Mouse (Mus musculus): ENCODE measurements around the gene Mgrn1. TPM values are rescaled to one million over a fixed set of nuclear protein-coding genes. Genes with fewer than 3 reads are reported as not detected.

Mgrn1 gene
- polyA plus RNA-seq, 1 experiment from 2014 or later: 81.1 TPM

DNA sequence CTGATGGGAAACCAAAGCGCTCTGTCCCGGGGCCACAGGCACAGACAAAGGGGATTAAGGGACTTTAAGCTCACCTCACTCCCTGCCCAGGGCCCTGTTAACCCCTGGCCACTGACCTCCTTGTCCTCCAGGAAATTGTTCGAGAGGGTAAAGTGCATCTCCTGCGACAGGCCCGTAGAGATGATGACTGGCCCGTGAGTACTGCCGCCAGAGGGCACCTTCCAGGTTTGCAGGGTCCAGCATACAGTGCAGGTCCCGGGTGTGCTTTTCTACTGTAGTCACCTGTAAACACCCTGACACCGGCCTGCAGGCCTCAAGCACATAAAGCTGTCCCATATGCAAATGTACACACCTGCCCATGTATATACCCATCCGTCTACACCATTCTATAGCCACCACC, 24.7 kb upstream of the Mgrn1 start:
- no peak for ATAC-seq (ENCODE audit: insufficient read depth, low FRiP score)
- WGBS: 45% methylated on average over 10 of the region's 10 CpGs
- H3K4me3 ChIP-seq (replicated peaks; ENCODE audit: low read length): no peak overlapping the region
- no peaks in the 10 kb centered on the region for H3K36me3 ChIP-seq (ENCODE audit: control insufficient read depth, insufficient read depth, low read length)
- no peak overlapping the region for H3K27ac ChIP-seq (ENCODE audit: low read length)
- peaks cover 4% of the 10 kb centered on the region; the same call in 1 of the 2 replicates for H3K4me1 ChIP-seq (ENCODE audit: control insufficient read depth, insufficient read depth, low read length)
- H3K9me3 ChIP-seq (replicated peaks; ENCODE audit: control insufficient read depth, low read length): no peaks in the 10 kb centered on the region
- H3K9ac ChIP-seq (ENCODE audit: low read length): no peak overlapping the region
- no peak overlapping the region for H3K4me2 ChIP-seq (ENCODE audit: low read depth, low read length)
- no peaks in the 10 kb centered on the region for H3K27me3 ChIP-seq (ENCODE audit: control insufficient read depth, insufficient read depth, low read length)

DNA sequence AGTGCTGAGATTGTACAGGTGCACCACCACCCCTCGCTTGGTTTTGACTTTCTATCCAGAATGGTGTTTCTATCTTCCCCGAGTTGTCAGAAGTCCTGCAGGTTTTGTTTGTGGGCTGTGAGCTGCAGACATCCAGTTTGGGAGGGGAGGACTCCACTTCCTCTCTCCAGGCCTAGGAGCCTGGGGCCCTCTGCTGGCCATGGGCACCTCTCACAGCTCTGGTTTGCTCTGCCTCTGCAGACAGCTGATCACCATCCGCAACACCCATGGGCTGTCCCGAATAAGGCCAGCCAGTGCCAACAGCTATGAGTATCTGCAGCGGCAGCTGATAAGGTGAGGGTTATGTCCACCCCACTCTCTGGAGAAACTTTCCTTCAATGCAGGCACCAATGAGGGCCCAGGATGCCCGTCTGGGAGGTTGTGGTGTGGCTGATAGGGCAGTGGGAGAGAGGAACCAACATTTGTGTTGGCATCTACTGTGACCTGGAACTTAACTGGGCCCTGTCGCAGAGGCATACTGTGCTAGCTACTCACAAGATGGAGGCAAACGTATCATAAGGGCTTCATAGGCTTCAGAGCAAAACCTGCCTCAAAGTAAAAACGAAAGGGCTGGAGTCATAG, 23.1 kb upstream of the Mgrn1 start:
- H3K27me3 ChIP-seq (ENCODE audit: control insufficient read depth, insufficient read depth, low read length): no peaks in the 10 kb centered on the region
- 46% methylated on average over 9 of the region's 9 CpGs for WGBS
- H3K4me2 ChIP-seq (ENCODE audit: low read depth, low read length): no peak overlapping the region
- no peaks in the 10 kb centered on the region for H3K9me3 ChIP-seq (replicated peaks; ENCODE audit: control insufficient read depth, low read length)
- no peaks in the 10 kb centered on the region for H3K36me3 ChIP-seq (ENCODE audit: control insufficient read depth, insufficient read depth, low read length)
- no peak overlapping the region for H3K27ac ChIP-seq (ENCODE audit: low read length)
- H3K4me1 ChIP-seq (ENCODE audit: control insufficient read depth, insufficient read depth, low read length): peaks cover 4% of the 10 kb centered on the region; the same call in 1 of the 2 replicates
- peak; percentile 89 for ATAC-seq (ENCODE audit: insufficient read depth, low FRiP score)
- H3K9ac ChIP-seq (ENCODE audit: low read length): peak overlapping the region; percentile 43; the same call in 1 of the 2 replicates
- no peak overlapping the region for H3K4me3 ChIP-seq (replicated peaks; ENCODE audit: low read length)

DNA sequence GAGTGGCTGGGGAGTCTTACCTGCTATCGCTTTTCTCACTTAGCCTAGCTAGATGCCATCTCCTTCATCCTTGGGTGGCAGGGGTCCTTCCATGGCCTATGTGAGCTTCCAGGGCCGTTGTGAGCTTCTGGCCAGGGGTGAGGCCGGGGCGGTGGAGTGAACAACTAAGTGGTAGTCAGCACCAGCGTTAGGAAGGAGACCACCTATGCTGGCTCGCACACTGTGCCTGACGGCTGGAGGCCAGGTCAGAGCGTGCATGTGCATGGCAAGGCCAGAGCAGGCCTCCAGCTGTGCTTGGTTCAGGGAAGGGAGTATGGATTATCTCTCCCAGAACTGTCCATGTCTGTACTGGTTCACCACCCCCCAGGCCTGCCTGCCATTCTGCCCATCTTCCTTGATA, 22.3 kb upstream of the Mgrn1 start:
- 83% methylated on average over 8 of the region's 8 CpGs for WGBS
- H3K9me3 ChIP-seq (replicated peaks; ENCODE audit: control insufficient read depth, low read length): no peaks in the 10 kb centered on the region
- H3K4me1 ChIP-seq (ENCODE audit: control insufficient read depth, insufficient read depth, low read length): peaks cover 4% of the 10 kb centered on the region; the same call in 1 of the 2 replicates
- no peak overlapping the region for H3K9ac ChIP-seq (ENCODE audit: low read length)
- no peak overlapping the region for H3K4me2 ChIP-seq (ENCODE audit: low read depth, low read length)
- no peaks in the 10 kb centered on the region for H3K36me3 ChIP-seq (ENCODE audit: control insufficient read depth, insufficient read depth, low read length)
- no peak overlapping the region for H3K4me3 ChIP-seq (replicated peaks; ENCODE audit: low read length)
- ATAC-seq (ENCODE audit: insufficient read depth, low FRiP score): no peak
- no peaks in the 10 kb centered on the region for H3K27me3 ChIP-seq (ENCODE audit: control insufficient read depth, insufficient read depth, low read length)
- no peak overlapping the region for H3K27ac ChIP-seq (ENCODE audit: low read length)

DNA sequence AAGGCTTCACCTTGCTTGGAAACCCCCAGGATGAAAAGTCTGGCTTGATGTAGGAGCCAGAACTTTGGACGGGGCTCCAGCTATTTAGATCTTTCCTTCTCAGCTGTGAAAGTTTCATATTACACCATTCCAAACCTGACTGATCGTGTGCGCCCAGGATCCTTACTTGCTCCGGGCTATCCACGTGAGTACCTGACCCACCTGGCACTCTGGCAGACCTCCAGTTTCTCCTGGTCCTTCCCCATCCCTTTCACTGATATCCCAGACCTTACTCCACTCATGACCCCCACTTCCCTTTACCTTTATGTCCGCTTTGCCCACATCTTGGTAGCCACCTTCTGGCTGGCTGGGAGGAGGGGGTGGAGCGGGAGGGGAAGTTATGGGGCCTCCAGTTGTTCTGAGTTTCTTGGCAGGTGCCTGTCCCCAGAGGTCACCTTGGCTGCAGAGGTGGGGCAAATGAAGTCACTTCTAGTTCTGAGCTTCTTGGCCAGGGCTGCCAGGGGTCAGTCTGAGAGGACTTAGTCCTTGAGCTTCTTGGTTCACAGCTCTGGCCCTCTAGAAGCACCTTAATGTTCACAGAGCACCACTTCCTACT, 19.9 kb upstream of the Mgrn1 start:
- H3K4me2 ChIP-seq (ENCODE audit: low read depth, low read length): no peak overlapping the region
- H3K27ac ChIP-seq (ENCODE audit: low read length): no peak overlapping the region
- WGBS: 47% methylated on average over 7 of the region's 7 CpGs
- no peak overlapping the region for H3K4me3 ChIP-seq (replicated peaks; ENCODE audit: low read length)
- peak overlapping the region; percentile 11; the same call in 1 of the 2 replicates for H3K9ac ChIP-seq (ENCODE audit: low read length)
- no peaks in the 10 kb centered on the region for H3K9me3 ChIP-seq (replicated peaks; ENCODE audit: control insufficient read depth, low read length)
- no peaks in the 10 kb centered on the region for H3K27me3 ChIP-seq (ENCODE audit: control insufficient read depth, insufficient read depth, low read length)
- ATAC-seq (ENCODE audit: insufficient read depth, low FRiP score): no peak
- H3K36me3 ChIP-seq (ENCODE audit: control insufficient read depth, insufficient read depth, low read length): peaks cover 9% of the 10 kb centered on the region; the same call in 1 of the 2 replicates
- H3K4me1 ChIP-seq (ENCODE audit: control insufficient read depth, insufficient read depth, low read length): peaks cover 4% of the 10 kb centered on the region; the same call in 1 of the 2 replicates

DNA sequence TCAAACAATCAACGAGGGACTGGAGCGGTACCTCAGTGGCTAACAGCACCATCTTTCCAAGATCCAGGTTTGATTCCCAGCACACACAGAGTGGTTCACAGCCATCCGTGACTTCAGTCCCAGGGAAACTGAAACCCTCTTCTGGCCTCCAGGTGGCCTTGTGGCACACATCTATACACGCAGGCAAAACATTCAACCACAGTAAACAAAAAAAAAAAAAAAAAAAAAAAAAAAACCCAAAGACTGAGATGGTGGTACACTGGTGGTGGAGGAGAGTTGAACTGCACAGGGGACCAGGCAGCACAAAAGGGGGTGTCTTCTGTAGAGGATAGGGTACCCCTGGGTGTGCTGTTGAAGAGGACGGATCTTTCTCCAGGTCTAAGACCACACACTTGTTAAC, 15.6 kb upstream of the Mgrn1 start:
- Histone ChIP-seq H3K36me3 (ENCODE audit: control insufficient read depth, insufficient read depth, low read length) (peaks cover 15% of the 10 kb centered on the region; the same call in 1 of the 2 replicates), H3K27ac (ENCODE audit: low read length) (no peak overlapping the region), H3K4me1 (ENCODE audit: control insufficient read depth, insufficient read depth, low read length) (no peaks in the 10 kb centered on the region), H3K9me3 (replicated peaks; ENCODE audit: control insufficient read depth, low read length) (no peaks in the 10 kb centered on the region), H3K27me3 (ENCODE audit: control insufficient read depth, insufficient read depth, low read length) (no peaks in the 10 kb centered on the region), H3K4me3 (replicated peaks; ENCODE audit: low read length) (no peak overlapping the region), H3K4me2 (ENCODE audit: low read depth, low read length) (no peak overlapping the region), H3K9ac (ENCODE audit: low read length) (no peak overlapping the region)
- WGBS: 85% methylated on average over 5 of the region's 5 CpGs
- ATAC-seq (ENCODE audit: insufficient read depth, low FRiP score): no peak

DNA sequence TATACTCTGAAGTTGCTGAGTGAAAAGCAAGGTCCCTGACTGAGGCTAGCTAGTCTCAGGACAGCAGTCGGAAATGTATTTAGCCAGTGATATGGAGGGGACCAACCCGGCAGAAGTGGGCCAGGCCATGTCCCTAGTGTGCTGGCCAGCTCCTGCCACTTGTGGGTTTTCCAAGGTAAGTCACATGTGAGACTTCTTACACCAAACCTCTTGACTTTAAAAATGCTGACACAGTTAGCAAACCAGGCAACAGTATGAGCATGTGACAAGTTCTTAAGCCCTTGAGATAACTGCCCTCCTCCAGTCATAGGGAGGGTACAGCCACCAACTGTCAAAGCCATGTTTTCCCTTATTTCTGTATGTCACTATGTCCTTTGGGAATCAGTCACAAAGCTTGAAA, 14.1 kb upstream of the Mgrn1 start:
- Histone ChIP-seq H3K9ac (ENCODE audit: low read length) (no peak overlapping the region), H3K27me3 (ENCODE audit: control insufficient read depth, insufficient read depth, low read length) (no peaks in the 10 kb centered on the region), H3K4me2 (ENCODE audit: low read depth, low read length) (no peak overlapping the region), H3K4me3 (replicated peaks; ENCODE audit: low read length) (no peak overlapping the region), H3K4me1 (ENCODE audit: control insufficient read depth, insufficient read depth, low read length) (peaks cover 13% of the 10 kb centered on the region), H3K27ac (ENCODE audit: low read length) (no peak overlapping the region), H3K36me3 (ENCODE audit: control insufficient read depth, insufficient read depth, low read length) (peaks cover 17% of the 10 kb centered on the region; the same call in 1 of the 2 replicates), H3K9me3 (replicated peaks; ENCODE audit: control insufficient read depth, low read length) (no peaks in the 10 kb centered on the region)
- no peak for ATAC-seq (ENCODE audit: insufficient read depth, low FRiP score)
- WGBS: 70% methylated on average over 2 of the region's 2 CpGs

DNA sequence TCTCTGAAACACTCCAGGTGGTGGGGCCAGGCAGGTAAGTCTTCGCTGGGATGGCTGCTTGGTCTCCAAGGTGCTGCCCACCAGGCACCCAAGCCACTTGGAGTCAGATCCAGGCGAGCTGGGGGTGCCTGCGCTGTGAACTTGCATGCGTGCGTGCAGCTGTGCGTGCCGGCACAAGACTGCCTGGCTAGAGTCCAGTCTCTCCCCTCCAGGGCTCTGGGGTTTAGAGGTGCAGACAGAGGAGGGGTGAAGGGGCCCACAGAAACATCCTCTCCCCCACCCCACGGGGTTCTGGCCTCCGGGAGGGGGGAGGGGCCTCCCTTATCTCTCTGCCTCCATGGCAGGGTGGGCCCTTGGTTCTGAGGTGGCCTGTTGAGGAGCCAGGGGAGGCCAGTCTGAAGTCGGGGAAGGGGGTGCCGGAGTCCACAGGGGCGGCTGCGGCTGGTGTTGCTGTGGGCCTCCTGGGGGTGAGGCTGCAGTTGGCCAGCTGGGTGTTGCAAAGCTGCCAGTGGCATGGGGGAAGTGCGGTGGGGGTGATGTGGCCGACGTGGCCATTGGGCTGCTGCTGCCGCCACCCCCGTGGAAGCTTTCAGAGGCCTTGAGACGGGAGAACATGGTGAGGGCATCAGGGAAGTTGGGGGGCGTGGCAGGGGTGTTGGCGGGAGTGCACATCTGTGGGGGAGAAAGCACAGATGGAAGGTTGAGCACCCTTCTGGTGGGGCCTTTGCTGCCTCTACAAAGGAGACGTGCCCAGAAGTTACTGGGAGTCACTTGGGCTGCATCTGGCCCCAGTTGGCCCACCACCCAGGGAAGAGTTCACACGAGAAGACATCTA, 10.6 kb upstream of the Mgrn1 start:
- Histone ChIP-seq H3K9me3 (replicated peaks; ENCODE audit: control insufficient read depth, low read length) (no peaks in the 10 kb centered on the region), H3K27me3 (ENCODE audit: control insufficient read depth, insufficient read depth, low read length) (no peaks in the 10 kb centered on the region), H3K36me3 (ENCODE audit: control insufficient read depth, insufficient read depth, low read length) (0 out of 2 replicates have a peak, but pooled peaks cover 7% of the 10 kb centered on the region), H3K4me1 (ENCODE audit: control insufficient read depth, insufficient read depth, low read length) (peaks cover 24% of the 10 kb centered on the region), H3K27ac (ENCODE audit: low read length) (peak overlapping the region; percentile 49; the same call in 1 of the 2 replicates), H3K9ac (ENCODE audit: low read length) (no peak overlapping the region; the same call in 1 of the 2 replicates), H3K4me3 (replicated peaks; ENCODE audit: low read length) (no peak overlapping the region), H3K4me2 (ENCODE audit: low read depth, low read length) (no peak overlapping the region)
- 71% methylated on average over 23 of the region's 23 CpGs for WGBS
- no peak for ATAC-seq (ENCODE audit: insufficient read depth, low FRiP score)

DNA sequence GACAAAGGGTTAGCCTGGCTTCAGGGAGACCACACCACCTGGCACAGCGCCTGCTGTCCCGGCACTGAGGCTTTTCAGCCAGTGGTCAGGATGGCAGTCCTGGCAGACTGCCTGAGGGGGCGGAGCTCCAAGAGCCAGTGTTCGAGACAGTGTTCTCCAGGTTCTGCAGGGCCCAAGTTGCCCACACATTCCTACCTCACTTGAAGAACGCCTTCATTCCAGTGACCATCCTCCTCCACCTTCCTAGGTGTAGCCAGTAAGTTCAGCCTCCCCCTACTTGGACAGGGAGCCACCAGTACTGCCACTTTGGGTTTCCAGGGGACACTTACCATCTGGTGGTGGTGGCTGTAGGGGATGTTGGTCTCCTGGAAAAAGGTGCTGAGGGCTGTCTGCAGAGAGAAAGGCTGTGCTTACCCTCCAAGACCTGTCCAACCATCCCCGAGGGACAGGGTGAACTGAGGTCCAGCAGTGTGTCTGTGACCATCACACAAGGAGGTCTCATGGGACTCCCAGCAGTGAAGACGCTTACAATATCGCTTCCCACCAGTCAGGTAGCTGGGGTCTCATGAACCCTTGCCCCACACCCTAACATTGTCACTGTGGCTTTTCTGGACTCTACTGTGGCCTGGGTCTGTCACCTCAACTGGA, 9.9 kb upstream of the Mgrn1 start:
- Histone ChIP-seq H3K27me3 (ENCODE audit: control insufficient read depth, insufficient read depth, low read length) (no peaks in the 10 kb centered on the region), H3K27ac (ENCODE audit: low read length) (peak overlapping the region; percentile 49; the same call in 1 of the 2 replicates), H3K4me1 (ENCODE audit: control insufficient read depth, insufficient read depth, low read length) (peaks cover 24% of the 10 kb centered on the region), H3K4me2 (ENCODE audit: low read depth, low read length) (no peak overlapping the region), H3K4me3 (replicated peaks; ENCODE audit: low read length) (no peak overlapping the region), H3K36me3 (ENCODE audit: control insufficient read depth, insufficient read depth, low read length) (0 out of 2 replicates have a peak, but pooled peaks cover 7% of the 10 kb centered on the region), H3K9ac (ENCODE audit: low read length) (peak overlapping the region; percentile 31; the same call in 1 of the 2 replicates), H3K9me3 (replicated peaks; ENCODE audit: control insufficient read depth, low read length) (no peaks in the 10 kb centered on the region)
- no peak for ATAC-seq (ENCODE audit: insufficient read depth, low FRiP score)
- 69% methylated on average over 8 of the region's 8 CpGs for WGBS
